Mouse (Mus musculus) Patski (cell line): ENCODE measurements at regions not wholly inside any gene's neighbourhood (a gene's known extent, or its start where the extent isn't known, plus 50 kb on each side); places are given as distances from the start of the nearest gene placed in this dataset.

Experiments used
- ATAC-seq: fragments of 100-300 bp; one replicate; pipeline ENCODE4 v1.8.0; 2021
- CTCF ChIA-PET: fragments of 350-600 bp; sonication (Branson Sonifier 250); formaldehyde crosslinking; loops from one replicate; lab custom pipeline; 2022; ENCODE audit warnings: inconsistent platforms; lab: Charles Lee
- POLR2A ChIA-PET: fragments of 350-600 bp; sonication (Branson Sonifier 250); formaldehyde crosslinking; loops from one replicate; lab custom pipeline; 2022; ENCODE audit warnings: antibody characterized with exemption, inconsistent platforms; lab: Charles Lee
- DNase-seq: peaks from one replicate; pipeline ENCODE4 v3.0.0-alpha.2; 2011; ENCODE audit warnings: low read depth, low spot score
- H3K27me3 ChIP-seq: fragments of 371-371 bp; one replicate; pipeline ENCODE4 v1.5.1; 2021
- CTCF ChIP-seq: fragments of 100-300 bp; IDR thresholded peaks from one replicate; pipeline ENCODE4 v1.5.1; 2021
- in situ Hi-C: fragments of 300-500 bp; cut with MboI; formaldehyde crosslinking; loops from 3 replicates; pipeline ENCODE4 v1.11.1; 2018; ENCODE audit warnings: low pct_unique_long_range_greater_than_20kb, mixed read lengths

- no peak for ATAC-seq
- in situ Hi-C loops: no loop called here
- POLR2A ChIA-PET: interaction anchor here (0.7 kb wide), 1 partner anchor 1001 kb away, joined by 3 read pairs; no protein-coding TSS in a partner anchor
- TF ChIP-seq CTCF: no peak
- DNase-seq: no peak
- CTCF ChIA-PET: no interaction called here
- H3K27me3 ChIP-seq: peaks cover 3% of the 10 kb centered on the region
Observed at GRCm38 (mm10) chr8:49159318-49159717, 315.6 kb upstream of the Tenm3 start.

- ChIA-PET CTCF (no interaction called here), POLR2A (no interaction called here)
- peaks cover 3% of the 10 kb centered on the region for H3K27me3 ChIP-seq
- no peak for DNase-seq
- TF ChIP-seq CTCF: no peak
- no peak for ATAC-seq
- in situ Hi-C loops: no loop called here
Observed at GRCm38 (mm10) chr8:49158201-49158600, 314.4 kb upstream of the Tenm3 start.

GRCm38 (mm10) chr8:49136503-49137044 lies 292.8 kb upstream of the Tenm3 start:
- in situ Hi-C loops: no loop called here
- CTCF ChIA-PET: no interaction called here
- ATAC-seq: no peak
- TF ChIP-seq CTCF: no peak
- no peak for DNase-seq
- H3K27me3 ChIP-seq: peaks cover 28% of the 10 kb centered on the region
- POLR2A ChIA-PET: no interaction called here

GRCm38 (mm10) chr8:49109095-49109494 lies 265.3 kb upstream of the Tenm3 start:
- ChIA-PET POLR2A (no interaction called here), CTCF (no interaction called here)
- H3K27me3 ChIP-seq: peaks cover 46% of the 10 kb centered on the region
- DNase-seq (no peak), ATAC-seq (no peak)
- in situ Hi-C loops: no loop called here
- TF ChIP-seq CTCF: no peak

GRCm38 (mm10) chr8:49108665-49109064 lies 264.9 kb upstream of the Tenm3 start:
- ChIA-PET CTCF (no interaction called here), POLR2A (no interaction called here)
- no peak for TF ChIP-seq CTCF
- in situ Hi-C loops: no loop called here
- DNase-seq (no peak), ATAC-seq (no peak)
- peaks cover 46% of the 10 kb centered on the region for H3K27me3 ChIP-seq

GRCm38 (mm10) chr8:49106531-49106930 lies 262.8 kb upstream of the Tenm3 start:
- no peak for TF ChIP-seq CTCF
- ChIA-PET CTCF (no interaction called here), POLR2A (no interaction called here)
- H3K27me3 ChIP-seq: peaks cover 41% of the 10 kb centered on the region
- no peak for ATAC-seq
- in situ Hi-C loops: no loop called here
- DNase-seq: no peak

GRCm38 (mm10) chr8:49101156-49101555 lies 257.4 kb upstream of the Tenm3 start:
- no peak for TF ChIP-seq CTCF
- ATAC-seq: no peak
- CTCF ChIA-PET: no interaction called here

GRCm38 (mm10) chr8:49084191-49084875 lies 240.6 kb upstream of the Tenm3 start:
- ATAC-seq (no peak), DNase-seq (no peak)
- POLR2A ChIA-PET: no interaction called here
- peak; percentile 26 for TF ChIP-seq CTCF
- peaks cover 27% of the 10 kb centered on the region for H3K27me3 ChIP-seq
- in situ Hi-C loops: no loop called here
- CTCF ChIA-PET: no interaction called here

More at GRCm38 (mm10) chr8:49101156-49101555, 257.4 kb upstream of the Tenm3 start:
- H3K27me3 ChIP-seq: peaks cover 21% of the 10 kb centered on the region
- in situ Hi-C loops: no loop called here
- POLR2A ChIA-PET: interaction anchor here (0.6 kb wide), 1 partner anchor 1007 kb away, joined by 3 read pairs; no protein-coding TSS in a partner anchor
- no peak for DNase-seq

GRCm38 (mm10) chr8:49069451-49069850 lies 225.7 kb upstream of the Tenm3 start:
- no peak for TF ChIP-seq CTCF
- peaks cover 18% of the 10 kb centered on the region for H3K27me3 ChIP-seq
- POLR2A ChIA-PET: no interaction called here
- in situ Hi-C loops: no loop called here
- CTCF ChIA-PET: interaction anchor here (1.5 to 1.8 kb wide), 2 partner anchors 12 to 63 kb away, joined by 4 read pairs; no protein-coding TSS in a partner anchor
- ATAC-seq (no peak), DNase-seq (no peak)

- DNase-seq (no peak), ATAC-seq (no peak)
- peaks cover 17% of the 10 kb centered on the region for H3K27me3 ChIP-seq
- ChIA-PET POLR2A (no interaction called here), CTCF (no interaction called here)
- in situ Hi-C loops: no loop called here
- no peak for TF ChIP-seq CTCF
Observed at GRCm38 (mm10) chr8:49063256-49063655, 219.5 kb upstream of the Tenm3 start.

GRCm38 (mm10) chr8:49043236-49043635 lies 199.5 kb upstream of the Tenm3 start:
- ATAC-seq (no peak), DNase-seq (no peak)
- peaks cover 12% of the 10 kb centered on the region for H3K27me3 ChIP-seq
- in situ Hi-C loops: no loop called here
- ChIA-PET POLR2A (no interaction called here), CTCF (no interaction called here)
- TF ChIP-seq CTCF: no peak
